Mouse (Mus musculus): ENCODE data around the gene Cysrt1. TPM values are rescaled to one million over a fixed set of nuclear protein-coding genes. Genes with fewer than 3 reads are reported as not detected.
"Not testable (repeated sequence)": the region's sequence is repeated elsewhere in the genome, so short reads cannot be mapped to it uniquely, and the experiment has no call there.

Cysrt1 gene
- polyA plus RNA-seq, 1 experiment, result 0.25 TPM

DNA sequence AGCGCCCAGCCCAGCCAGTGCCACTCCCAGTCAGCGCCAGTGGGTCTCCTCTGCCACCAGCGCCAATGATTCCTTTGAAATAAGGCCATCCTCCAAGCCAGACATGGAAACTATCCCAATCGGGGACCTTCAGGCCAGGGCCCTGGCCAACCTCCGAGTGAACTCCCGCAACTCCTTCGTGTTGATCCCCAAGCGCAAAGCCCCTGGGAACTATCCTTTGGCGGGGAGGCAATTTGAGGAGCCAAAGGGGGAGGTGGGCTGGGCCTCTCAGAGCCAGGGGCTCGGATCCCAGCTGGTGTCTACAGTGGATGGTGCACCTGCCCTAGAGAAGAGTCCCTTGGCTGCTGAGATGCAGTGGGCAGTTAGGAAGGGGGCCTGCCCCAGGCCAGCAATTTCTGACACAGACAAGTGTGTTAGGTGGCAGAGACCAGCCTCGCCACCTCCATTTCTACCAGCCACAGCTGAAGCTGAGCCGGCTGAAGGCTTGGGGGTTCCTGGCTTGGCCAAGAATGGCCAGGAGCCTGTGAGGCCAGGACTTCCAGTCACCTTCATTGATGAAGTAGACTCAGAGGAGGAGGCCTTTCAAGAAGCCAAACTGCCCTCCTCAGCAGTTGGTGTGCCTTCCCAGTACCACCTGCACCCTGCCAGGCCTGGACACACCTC lies 21.5 kb upstream of the Cysrt1 start:
- Histone ChIP-seq H3K36me3 (ENCODE audit: control insufficient read depth, insufficient read depth) (peaks cover 3% of the 10 kb centered on the region), H3K4me3 (ENCODE audit: insufficient read depth, poor library complexity, severe bottlenecking) (peak overlapping the region; percentile 63), H3K79me2 (ENCODE audit: control insufficient read depth, insufficient read depth) (peaks cover 51% of the 10 kb centered on the region), H3K27me3 (ENCODE audit: control insufficient read depth, insufficient read depth, insufficient read length) (no peaks in the 10 kb centered on the region), H3ac (ENCODE audit: control insufficient read depth, insufficient read length, low read depth) (peak overlapping the region; percentile 82), H3K79me3 (ENCODE audit: low read depth) (peaks cover 8% of the 10 kb centered on the region)
- TF ChIP-seq USF1 (IDR thresholded peaks at IDR 0.05; ENCODE audit: low read depth), result no peak
- TF ChIP-seq MYOD1 (IDR thresholded peaks at IDR 0.05; ENCODE audit: control insufficient read depth, insufficient read length, low read depth), result no peak
- no peak for TF ChIP-seq CTCF (IDR thresholded peaks at IDR 0.05; ENCODE audit: control insufficient read depth, insufficient read depth, insufficient read length)
- TF ChIP-seq MAX (IDR thresholded peaks at IDR 0.05), result no peak
- TF ChIP-seq MYOG (IDR thresholded peaks at IDR 0.05; ENCODE audit: control insufficient read depth, extremely low read depth, insufficient read length), result no peak
- TF ChIP-seq FOSL1 (IDR thresholded peaks at IDR 0.05; ENCODE audit: insufficient read depth, low read length, poor library complexity, severe bottlenecking), result no peak
- TF ChIP-seq CEBPB (IDR thresholded peaks at IDR 0.05; ENCODE audit: low read depth), result no peak

DNA sequence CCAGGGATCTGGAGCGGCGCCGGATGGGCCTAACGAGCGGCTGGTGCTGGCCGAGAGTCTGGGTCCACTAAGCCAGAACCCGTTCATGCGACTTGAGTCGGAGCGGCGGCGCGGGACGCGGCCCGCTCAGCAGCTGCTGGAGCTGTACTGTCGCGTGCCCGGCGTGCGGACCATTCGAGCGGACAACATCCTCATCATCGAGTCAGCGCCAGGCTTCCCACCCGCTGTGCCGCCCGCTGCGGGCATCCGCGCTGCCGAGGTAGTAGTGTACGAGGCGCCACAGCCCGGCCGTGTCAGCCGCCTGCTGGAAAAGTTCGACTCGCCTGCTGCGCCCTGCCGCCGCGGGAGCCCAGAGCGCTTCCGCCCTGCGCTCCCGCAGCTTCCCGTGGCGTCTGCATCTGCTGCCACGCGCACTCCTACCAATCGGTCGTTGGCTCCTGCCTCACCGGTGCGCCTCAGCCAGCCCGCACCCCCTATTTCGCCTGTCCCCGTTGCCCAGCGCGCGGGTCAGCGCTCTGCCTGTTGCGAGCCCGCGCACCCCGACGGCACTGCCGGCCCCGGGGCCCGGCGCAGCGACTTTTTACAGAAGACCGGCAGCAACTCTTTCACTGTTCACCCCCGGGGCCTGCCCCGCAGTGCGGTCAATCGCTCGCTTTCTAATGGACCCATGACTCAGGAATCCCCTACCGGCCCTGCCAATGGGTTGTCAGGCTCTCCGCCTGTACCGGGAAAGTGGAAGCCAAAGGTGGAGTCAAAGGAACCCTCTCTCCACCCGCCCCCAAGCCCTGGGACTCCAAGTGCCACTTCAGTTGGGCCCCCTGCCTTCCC lies 20.8 kb upstream of the Cysrt1 start:
- peak overlapping the region; percentile 63 for H3K4me3 ChIP-seq (ENCODE audit: insufficient read depth, poor library complexity, severe bottlenecking)
- H3K79me3 ChIP-seq (ENCODE audit: low read depth), result peaks cover 8% of the 10 kb centered on the region
- H3ac ChIP-seq (ENCODE audit: control insufficient read depth, insufficient read length, low read depth), result peak overlapping the region; percentile 82
- TF ChIP-seq MYOD1 (IDR thresholded peaks at IDR 0.05; ENCODE audit: control insufficient read depth, insufficient read length, low read depth), result no peak
- no peak for TF ChIP-seq MAX (IDR thresholded peaks at IDR 0.05)
- no peak for TF ChIP-seq MYOG (IDR thresholded peaks at IDR 0.05; ENCODE audit: control insufficient read depth, extremely low read depth, insufficient read length)
- H3K27me3 ChIP-seq (ENCODE audit: control insufficient read depth, insufficient read depth, insufficient read length), result no peaks in the 10 kb centered on the region
- peaks cover 3% of the 10 kb centered on the region for H3K36me3 ChIP-seq (ENCODE audit: control insufficient read depth, insufficient read depth)
- H3K79me2 ChIP-seq (ENCODE audit: control insufficient read depth, insufficient read depth), result peaks cover 51% of the 10 kb centered on the region

DNA sequence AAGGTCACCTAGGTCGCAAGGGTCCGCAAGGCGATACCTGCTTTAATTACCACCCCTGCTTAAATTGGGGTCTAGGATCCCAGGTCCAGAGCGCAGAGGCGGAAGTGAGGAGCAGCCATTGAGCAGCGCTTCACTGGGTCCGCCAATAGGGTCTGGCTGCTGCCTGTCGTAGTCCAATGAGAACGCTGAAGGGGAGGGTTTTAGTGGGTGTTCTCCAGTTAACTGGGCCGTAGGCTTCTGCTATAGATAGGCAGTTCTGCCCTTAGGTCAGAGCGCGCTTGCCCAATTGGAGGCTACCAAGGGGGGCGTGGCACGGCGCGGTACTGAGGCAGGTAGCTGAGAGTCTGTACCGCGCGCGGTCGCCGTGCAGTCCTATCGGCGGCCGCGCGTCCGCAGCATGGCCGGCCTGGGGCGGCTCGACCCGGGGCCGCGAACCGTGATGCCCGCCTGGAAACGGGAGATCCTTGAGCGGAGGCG lies 20.1 kb upstream of the Cysrt1 start, which contains the start of gene Tprn:
Gene Tprn (plus strand): TSS at position 328 of the 477 bp plus-strand sequence.
- peak within 1 kb of the TSS; percentile 82 for H3ac ChIP-seq (ENCODE audit: control insufficient read depth, insufficient read length, low read depth)
- peaks cover 46% of the 10 kb centered on the region for H3K79me2 ChIP-seq (ENCODE audit: control insufficient read depth, insufficient read depth)
- H3K36me3 ChIP-seq (ENCODE audit: control insufficient read depth, insufficient read depth), result no peaks in the 10 kb centered on the region
- H3K27me3 ChIP-seq (ENCODE audit: control insufficient read depth, insufficient read depth, insufficient read length), result no peaks in the 10 kb centered on the region
- TF ChIP-seq MAX (IDR thresholded peaks at IDR 0.05) (peak; percentile 49), CTCF (IDR thresholded peaks at IDR 0.05; ENCODE audit: control insufficient read depth, insufficient read depth, insufficient read length) (no peak)
- peaks cover 5% of the 10 kb centered on the region for H3K79me3 ChIP-seq (ENCODE audit: low read depth)
- H3K4me3 ChIP-seq (ENCODE audit: insufficient read depth, poor library complexity, severe bottlenecking), result peak within 1 kb of the TSS; percentile 63

DNA sequence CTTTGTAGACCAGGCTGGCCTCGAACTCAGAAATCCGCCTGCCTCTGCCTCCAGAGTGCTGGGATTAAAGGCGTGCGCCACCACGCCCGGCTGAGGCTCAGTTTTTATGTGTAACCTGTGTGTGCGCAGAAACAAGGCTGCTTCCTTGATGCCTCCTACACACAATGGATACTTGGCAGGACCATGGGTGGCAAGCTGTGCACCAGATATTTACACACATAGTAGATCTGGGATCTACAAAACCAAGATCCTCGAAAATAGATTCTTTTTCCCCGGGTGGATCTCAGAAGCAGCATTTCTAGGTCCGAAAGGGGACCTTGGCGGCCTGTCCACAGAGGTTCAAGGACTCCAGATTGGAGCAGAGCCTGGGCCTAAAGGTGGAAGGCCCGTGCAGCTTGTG lies 19.6 kb upstream of the Cysrt1 start:
- no peak for TF ChIP-seq MYOG (IDR thresholded peaks at IDR 0.05; ENCODE audit: control insufficient read depth, extremely low read depth, insufficient read length)
- H3K4me3 ChIP-seq (ENCODE audit: insufficient read depth, poor library complexity, severe bottlenecking), result peak overlapping the region; percentile 15
- H3K79me3 ChIP-seq (ENCODE audit: low read depth), result peaks cover 5% of the 10 kb centered on the region
- no peaks in the 10 kb centered on the region for H3K27me3 ChIP-seq (ENCODE audit: control insufficient read depth, insufficient read depth, insufficient read length)
- H3K79me2 ChIP-seq (ENCODE audit: control insufficient read depth, insufficient read depth), result peaks cover 43% of the 10 kb centered on the region
- no peaks in the 10 kb centered on the region for H3K36me3 ChIP-seq (ENCODE audit: control insufficient read depth, insufficient read depth)
- H3ac ChIP-seq (ENCODE audit: control insufficient read depth, insufficient read length, low read depth), result no peak overlapping the region

DNA sequence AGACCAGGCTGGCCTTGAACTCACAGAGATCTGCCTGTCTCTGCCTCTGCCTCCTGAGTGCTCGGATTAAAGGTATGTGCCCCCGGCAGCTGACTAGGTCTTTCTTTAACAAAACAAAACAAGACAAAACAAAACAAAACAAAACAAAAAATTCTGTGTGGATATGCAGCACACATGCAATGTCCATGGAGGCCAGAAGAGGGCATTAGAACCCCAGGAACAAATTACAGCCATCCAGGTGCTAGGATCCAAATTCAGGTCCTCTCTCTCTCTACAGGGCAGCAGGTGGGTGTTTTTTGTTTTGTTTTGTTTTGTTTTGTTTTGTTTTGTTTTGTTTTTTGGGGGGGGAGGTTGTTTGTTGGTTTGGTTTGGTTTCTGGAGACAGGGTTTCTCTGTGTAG lies 16.6 kb upstream of the Cysrt1 start:
- Histone ChIP-seq H3K4me3 (ENCODE audit: insufficient read depth, poor library complexity, severe bottlenecking) (no peak overlapping the region), H3K79me2 (ENCODE audit: control insufficient read depth, insufficient read depth) (peaks cover 39% of the 10 kb centered on the region), H3ac (ENCODE audit: control insufficient read depth, insufficient read length, low read depth) (no peak overlapping the region), H3K79me3 (ENCODE audit: low read depth) (peaks cover 17% of the 10 kb centered on the region), H3K27me3 (ENCODE audit: control insufficient read depth, insufficient read depth, insufficient read length) (no peaks in the 10 kb centered on the region), H3K36me3 (ENCODE audit: control insufficient read depth, insufficient read depth) (no peaks in the 10 kb centered on the region)
- no peak for TF ChIP-seq MYOD1 (IDR thresholded peaks at IDR 0.05; ENCODE audit: control insufficient read depth, insufficient read length, low read depth)
- TF ChIP-seq MAX (IDR thresholded peaks at IDR 0.05), result no peak
- no peak for TF ChIP-seq MYOG (IDR thresholded peaks at IDR 0.05; ENCODE audit: control insufficient read depth, extremely low read depth, insufficient read length)
- TF ChIP-seq FOSL1 (IDR thresholded peaks at IDR 0.05; ENCODE audit: insufficient read depth, low read length, poor library complexity, severe bottlenecking), result no peak
- no peak for TF ChIP-seq CEBPB (IDR thresholded peaks at IDR 0.05; ENCODE audit: low read depth)
- no peak for TF ChIP-seq CTCF (IDR thresholded peaks at IDR 0.05; ENCODE audit: control insufficient read depth, insufficient read depth, insufficient read length)
- no peak for TF ChIP-seq USF1 (IDR thresholded peaks at IDR 0.05; ENCODE audit: low read depth)

- Histone ChIP-seq H3K79me2 (ENCODE audit: control insufficient read depth, insufficient read depth) (peaks cover 31% of the 10 kb centered on the region), H3K79me3 (ENCODE audit: low read depth) (peaks cover 18% of the 10 kb centered on the region)
- H3ac ChIP-seq (ENCODE audit: control insufficient read depth, insufficient read length, low read depth); H3K27me3 ChIP-seq (ENCODE audit: control insufficient read depth, insufficient read depth, insufficient read length); H3K4me3 ChIP-seq (ENCODE audit: insufficient read depth, poor library complexity, severe bottlenecking); H3K36me3 ChIP-seq (ENCODE audit: control insufficient read depth, insufficient read depth): not testable (repeated sequence)
These were observed 15.0 kb upstream of the Cysrt1 start for GRCm38 (mm10) chr2:25257250-25257649.

- Histone ChIP-seq H3K79me2 (ENCODE audit: control insufficient read depth, insufficient read depth) (peaks cover 31% of the 10 kb centered on the region), H3K79me3 (ENCODE audit: low read depth) (peaks cover 18% of the 10 kb centered on the region), H3K36me3 (ENCODE audit: control insufficient read depth, insufficient read depth) (peaks cover 11% of the 10 kb centered on the region), H3K4me3 (ENCODE audit: insufficient read depth, poor library complexity, severe bottlenecking) (peak overlapping the region; percentile 96)
- H3ac ChIP-seq (ENCODE audit: control insufficient read depth, insufficient read length, low read depth); H3K27me3 ChIP-seq (ENCODE audit: control insufficient read depth, insufficient read depth, insufficient read length): not testable (repeated sequence)
These were observed 14.3 kb upstream of the Cysrt1 start for GRCm38 (mm10) chr2:25256443-25257109.
